Mouse (Mus musculus): ENCODE data around the gene Hdac11.
"Not testable (repeated sequence)": the region's sequence is repeated elsewhere in the genome, so short reads cannot be mapped to it uniquely, and the experiment has no call there.

The Hdac11 gene

DNA sequence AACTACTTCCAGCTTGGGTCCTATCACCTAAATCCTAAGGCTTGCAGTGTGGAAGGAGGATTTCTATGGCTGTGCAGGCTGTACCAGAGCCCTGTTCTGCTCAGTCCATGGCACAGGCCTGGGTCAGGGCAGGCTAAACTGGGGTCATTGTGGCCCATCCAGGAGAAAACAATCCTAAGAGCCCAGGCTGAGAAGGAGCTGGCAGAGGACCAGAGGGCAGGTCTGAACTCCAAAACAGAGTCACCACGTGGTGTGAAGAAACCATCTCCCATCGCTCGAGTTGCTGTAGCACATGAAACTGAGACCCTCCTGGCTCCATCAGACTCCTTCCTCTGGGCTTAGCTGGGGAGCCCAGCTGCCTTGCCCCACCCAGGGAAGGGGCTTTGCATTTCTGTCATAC lies 48.9 kb downstream of the Hdac11 start:
- DNase-seq (ENCODE audit: low spot score) = no peak

DNA sequence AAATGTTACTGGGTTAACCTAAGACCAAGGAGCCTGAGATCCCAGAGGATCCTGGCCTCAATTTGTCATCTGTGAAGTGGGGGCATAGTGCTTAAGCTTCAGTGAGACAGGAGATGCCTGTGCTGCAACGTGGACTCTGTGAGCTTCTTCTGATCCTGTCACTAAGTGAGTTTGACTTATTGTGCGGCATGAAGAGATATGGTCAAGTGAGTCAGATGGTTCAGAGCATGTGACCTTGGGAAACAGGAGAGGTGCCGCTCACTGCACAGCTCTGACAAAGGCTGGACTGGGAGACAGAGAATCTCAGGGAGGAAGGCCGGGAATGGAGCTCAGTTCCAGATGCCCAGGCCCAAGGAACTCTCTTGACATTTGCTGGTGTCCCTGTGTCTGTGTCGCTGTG lies 49.3 kb downstream of the Hdac11 start:
- DNase-seq (ENCODE audit: low spot score) = no peak

DNA sequence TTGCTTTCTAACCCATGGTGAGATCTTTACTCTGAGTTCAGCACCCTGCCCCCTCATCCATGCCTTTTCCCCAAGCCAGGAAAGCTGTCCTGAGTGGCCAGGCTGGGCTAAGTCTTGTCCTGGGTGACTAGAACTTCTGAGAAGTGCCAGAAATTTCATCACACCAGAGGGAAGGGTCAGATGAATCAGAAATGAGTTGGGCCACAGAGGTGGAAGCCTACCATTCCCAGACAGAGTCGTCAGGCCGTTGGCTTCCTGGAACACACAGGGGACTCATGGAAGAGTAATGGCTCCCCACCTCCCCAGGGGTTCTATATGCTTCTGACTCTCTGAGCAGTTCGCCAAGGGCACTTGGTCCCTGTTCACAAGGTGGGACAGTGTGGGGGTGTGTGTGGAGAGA lies 51.0 kb downstream of the Hdac11 start:
- no peak for DNase-seq (ENCODE audit: low spot score)

DNA sequence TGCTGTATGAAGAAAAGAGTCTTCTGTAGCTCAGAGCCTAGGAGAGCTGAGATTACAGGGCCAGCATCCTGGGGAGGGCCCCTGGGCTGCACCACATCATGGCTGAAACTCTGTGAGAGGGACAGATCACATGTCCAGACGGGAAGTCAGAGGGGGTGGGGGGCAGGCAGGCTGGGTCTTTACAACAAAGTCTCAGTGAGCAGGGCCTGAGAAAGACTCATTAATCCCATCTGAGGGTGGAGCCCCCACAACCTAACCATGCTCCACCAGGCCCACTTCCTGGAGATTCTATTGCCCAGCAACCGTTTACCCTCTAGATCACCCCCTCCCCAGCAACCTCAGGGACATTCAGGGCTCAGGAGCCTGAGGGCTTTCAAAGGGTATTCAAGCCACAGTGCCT lies 53.3 kb downstream of the Hdac11 start:
- DNase-seq (ENCODE audit: low spot score) = no peak

DNA sequence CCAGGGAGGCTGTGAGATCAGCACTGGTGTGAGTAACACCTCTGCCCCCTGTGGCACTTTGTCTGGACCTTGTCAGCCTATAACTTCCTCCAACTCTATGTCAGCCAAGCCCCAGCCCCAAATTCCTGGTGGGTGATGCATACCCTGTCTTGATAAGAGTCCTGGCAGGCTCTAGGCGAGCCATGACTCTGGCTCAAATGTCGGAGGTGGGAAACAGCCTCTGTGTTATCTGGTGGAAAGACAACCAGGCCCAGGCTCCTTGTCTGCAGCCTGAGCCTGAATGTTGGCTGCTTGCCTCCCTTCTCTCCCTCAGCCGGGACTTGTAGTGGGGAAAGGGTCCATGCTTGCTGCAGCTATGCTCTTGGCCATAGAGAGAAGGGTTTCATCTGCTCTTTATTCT lies 54.4 kb downstream of the Hdac11 start:
- DNase-seq (ENCODE audit: low spot score) = no peak

DNA sequence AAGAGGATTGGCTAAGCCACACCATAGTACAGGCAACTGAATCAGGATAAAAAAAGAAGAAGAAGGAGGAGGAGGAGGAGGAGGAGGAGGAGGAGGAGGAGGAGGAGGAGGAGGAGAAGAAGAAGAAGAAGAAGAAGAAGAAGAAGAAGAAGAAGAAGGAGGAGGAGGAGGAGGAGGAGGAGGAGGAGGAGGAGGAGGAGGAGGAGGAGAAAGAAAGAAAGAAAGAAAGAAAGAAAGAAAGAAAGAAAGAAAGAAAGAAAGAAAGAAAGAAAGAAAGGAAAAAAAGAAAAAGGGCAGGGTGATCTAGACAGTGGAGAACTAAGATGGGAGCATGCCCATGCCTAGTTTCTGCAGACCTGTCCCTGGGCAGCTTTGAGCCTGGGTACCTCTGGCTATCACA lies 55.7 kb downstream of the Hdac11 start, which contains the start of gene Fbln2:
Fbln2 (plus strand) TSS at position 301 of the 400 bp plus-strand sequence.
- not testable (repeated sequence) for DNase-seq (ENCODE audit: low spot score)

DNA sequence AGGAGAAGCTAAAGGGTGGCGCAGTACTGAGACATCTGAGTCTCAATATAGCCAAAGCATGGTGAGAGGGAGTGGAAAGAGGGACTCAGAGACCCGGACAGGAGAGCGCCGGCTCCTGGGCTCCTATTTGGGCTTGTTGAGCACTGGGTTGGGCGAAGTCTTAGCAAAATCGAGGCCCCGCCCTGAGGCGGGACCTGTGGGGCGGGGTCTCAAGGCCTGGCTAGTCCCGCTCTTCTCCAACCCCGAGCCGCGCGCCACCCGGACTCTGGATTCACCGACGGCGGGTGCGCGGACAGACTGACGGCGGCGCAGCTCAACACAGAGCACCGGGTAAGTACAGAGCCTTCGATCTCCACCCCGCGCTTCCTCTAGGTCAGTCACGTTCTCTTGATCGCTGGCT lies 56.1 kb downstream of the Hdac11 start:
- no peak for DNase-seq (ENCODE audit: low spot score)

DNA sequence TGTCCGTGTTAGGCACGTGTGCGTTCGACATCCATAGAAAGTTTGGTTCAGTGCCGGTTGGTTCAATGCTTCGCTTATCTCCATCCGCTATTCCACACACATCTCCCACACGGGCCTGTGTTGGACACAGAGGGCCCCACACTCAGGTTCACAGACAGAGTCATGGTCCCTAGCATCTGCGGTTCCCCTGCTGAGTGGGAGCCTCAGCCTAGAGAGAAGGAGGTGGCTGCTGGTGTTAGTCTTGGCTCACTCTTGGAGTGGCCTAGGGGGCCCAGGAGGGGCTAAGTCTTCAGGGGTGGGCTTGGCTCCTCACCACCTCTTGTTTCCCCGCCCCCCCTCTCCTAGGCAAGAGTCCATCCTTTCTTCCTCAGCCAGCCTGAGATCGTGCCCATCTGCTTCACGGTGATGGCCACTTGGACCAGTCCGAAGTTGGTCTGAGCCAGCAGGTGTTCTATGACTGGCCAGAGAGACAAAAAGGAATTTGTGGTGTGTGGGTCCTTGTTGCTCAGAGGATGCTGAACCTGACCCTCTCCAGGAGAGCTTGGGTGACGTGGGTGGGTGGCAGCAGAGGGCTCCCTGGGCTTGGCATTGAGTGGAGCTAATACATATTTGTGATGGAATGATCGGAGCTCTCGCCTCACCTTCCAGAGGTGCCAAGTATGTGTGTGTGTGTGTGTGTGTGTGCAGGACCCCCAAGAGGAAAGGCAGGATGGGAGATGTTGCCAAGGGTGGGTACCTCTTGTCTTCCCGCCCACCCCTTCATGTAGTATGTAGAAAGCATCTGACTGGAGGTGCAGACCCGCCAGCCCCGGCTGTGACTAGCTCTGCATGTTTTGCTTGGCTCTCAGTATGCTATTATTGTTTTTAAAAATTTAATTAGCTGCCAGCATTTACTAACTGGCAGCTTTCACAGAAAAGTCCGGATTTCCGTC lies 57.1 kb downstream of the Hdac11 start:
- no peak for DNase-seq (ENCODE audit: low spot score)

DNA sequence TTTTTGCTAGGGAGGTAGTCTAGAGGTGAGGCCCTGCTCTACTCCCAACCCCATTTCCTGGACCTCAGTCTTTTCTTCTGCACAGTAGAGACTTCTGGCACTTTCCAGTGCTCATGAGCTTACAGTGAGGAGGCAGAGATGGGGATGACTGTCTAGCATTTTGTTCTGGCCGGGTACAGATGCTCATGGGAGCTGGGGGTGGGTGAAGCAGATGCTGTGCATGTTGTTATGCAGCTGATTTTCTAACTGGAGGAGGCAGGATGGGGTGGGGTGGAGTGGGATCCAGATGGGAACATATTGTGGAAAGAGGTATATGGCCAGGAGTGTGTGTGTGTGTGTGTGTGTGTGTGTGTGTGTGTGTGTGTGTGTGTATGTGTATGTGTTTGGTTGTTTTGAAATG lies 59.0 kb downstream of the Hdac11 start:
- no peak for DNase-seq (ENCODE audit: low spot score)

DNA sequence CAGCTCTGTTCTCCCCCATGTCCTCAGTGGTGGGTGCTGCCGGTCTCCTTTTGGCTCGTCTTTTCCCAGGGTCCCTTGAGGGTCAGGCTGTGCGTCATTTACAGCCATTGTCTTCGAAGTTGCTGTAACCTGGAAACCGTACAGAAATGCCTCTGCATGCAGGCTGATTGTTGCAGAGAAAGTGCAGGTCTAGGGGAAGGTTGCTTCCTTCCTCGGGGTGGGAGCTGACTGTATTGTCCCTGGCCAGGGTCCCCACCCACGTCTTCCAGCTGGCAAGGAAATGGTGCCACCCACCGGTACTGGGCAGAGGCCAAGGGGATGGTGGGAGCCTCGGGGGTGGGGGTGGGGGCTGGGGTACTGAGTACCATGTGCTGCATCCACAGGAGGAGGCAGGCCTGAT lies 62.0 kb downstream of the Hdac11 start:
- DNase-seq (ENCODE audit: low spot score) = no peak

DNA sequence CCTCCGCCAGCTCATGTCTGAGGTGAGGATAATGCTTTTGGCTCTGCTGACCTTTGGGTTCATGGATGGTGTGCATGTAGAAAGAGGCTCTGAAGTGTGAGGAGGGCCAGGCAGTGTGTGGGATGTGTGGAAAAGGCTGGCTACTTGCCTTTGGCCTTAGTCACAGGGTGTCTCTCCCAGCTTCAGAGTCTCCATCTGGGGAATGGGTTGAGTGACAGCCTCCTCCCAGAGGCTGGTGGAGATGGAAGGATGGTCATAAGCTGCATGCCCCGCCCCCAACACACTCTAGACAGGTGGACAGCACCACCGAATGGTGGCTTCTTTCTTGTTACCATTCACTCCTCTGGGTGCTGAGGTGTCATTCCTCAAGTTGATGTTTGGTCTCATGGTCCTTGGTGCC lies 62.4 kb downstream of the Hdac11 start:
- no peak for DNase-seq (ENCODE audit: low spot score)

DNA sequence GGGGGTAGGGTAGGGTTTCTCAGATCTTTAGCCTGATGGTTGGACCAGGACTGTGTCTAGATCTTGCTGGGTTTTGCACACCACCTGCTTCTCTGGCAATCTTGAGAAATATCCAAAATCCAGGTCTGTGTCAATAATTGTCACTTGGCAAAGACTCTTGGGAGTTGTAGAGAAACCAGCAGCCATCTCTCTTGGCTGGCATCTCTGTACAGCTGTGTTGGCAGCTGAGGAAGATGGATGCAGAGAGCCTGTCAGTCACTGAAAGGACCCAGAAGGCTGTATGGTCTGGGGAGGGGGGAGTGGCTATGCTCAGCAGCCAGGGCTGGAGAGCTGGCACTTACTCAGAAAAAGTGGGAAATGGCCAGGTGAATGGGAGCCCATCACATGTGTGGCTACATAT lies 63.6 kb downstream of the Hdac11 start:
- DNase-seq (ENCODE audit: low spot score) = no peak

DNA sequence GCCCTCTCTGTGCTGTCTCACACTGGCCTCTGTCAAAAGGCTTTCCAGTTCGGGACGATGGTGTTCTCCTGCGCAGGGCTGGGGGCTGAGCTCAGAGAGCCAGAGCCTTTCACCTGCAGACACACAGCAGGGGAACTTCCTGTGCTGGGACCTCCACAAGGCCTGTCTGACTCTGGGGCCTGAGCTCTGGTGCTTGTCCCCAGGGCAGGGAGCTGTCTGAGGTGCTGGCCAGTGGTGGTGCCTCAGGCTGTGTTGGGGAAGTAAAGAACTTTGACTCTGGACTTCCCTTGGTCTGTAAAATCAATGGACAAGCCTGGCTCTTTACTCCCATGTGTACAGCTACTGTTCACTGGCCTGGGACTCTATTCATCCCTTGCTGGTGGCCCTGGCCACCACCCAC lies 64.6 kb downstream of the Hdac11 start:
- no peak for DNase-seq (ENCODE audit: low spot score)

DNA sequence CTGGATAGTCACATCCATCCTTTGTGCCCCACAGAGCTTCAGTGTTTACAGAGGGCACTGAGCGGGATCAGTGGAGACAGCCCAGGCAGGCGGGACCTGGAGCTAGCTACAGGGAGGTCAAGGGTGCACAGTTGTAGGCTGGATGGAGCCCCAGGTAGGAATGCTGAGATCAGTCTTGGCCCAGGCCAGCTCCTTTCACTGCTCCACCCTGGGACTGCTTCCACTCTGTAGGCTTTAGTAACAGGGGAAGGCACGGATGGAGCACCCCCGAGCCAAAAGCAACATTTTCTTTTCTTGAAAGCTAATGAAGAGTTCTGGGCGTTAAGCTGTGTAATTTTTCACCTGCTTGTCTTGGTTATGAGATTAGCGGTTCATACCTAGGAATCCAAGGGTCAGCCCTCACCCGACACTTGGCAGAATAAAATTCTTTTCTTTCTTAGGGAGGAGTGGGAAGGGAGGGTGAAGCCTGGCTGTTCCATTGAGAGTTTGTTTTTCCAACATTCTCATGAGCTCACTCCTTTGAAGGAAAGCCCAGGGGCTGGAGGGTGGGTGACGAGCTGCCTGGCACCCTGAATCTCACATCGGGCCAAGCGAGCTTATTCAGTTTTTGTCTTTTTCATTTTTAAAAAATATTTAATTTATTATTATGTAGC lies 66.4 kb downstream of the Hdac11 start:
- no peak for DNase-seq (ENCODE audit: low spot score)

All from ovary, postnatal 10 days (tissue).